Mouse (Mus musculus): ENCODE data around the gene Rnf149.

- TF ChIP-seq CTCF (IDR thresholded peaks at IDR 0.05; ENCODE audit: low read depth, low read length) = no peak
- TF ChIP-seq POLR2A (IDR thresholded peaks at IDR 0.05; ENCODE audit: insufficient read depth, low read length) = no peak
- no peak for TF ChIP-seq EP300 (IDR thresholded peaks at IDR 0.05; ENCODE audit: insufficient read depth, low read depth, low read length)
Observed at GRCm38 (mm10) chr1:39578446-39578845, 1.2 kb upstream of the Rnf149 start.
